Comparison of ENCODE assay signal across 16 mouse cellular contexts in the genomic region with DNA sequence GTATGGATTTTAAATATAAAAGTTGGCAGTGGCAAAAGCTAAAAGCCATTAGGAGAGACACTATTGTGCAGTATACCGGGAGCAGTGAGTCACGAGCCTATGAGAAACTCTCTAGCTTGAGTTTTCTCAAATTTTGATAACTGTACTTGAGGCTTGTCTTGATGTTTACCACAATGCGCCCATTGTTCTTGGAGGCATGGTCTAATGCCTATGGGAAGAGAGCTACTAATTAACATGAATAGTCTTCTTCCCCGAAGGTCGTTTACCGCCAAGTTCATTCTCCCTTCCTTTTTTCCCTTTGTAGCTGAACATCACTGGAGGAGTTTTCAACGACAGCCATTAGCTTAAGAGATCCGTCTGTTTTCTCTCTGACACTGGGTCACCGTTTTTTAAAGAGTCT.
"Had no signal": no experiment of that assay in that cellular context is flagged by ENCODE, and none has a peak within 500 bp of the region (broad histone marks: within the 10 kb centered on the region; RNA-seq: fewer than 3 reads in every experiment).

No protein-coding gene starts in this region.

- H3K9ac ChIP-seq: liver, embryonic 13.5 days; neural tube, embryonic 12.5 days had no signal

- H3K27ac ChIP-seq: liver, embryonic 13.5 days; neural tube, embryonic 12.5 days had no signal

- H3K36me3 ChIP-seq: liver, embryonic 13.5 days; neural tube, embryonic 12.5 days had no signal

- DNase-seq: kidney, adult 18-20 months; kidney, adult 9 months; kidney, postnatal 14 days; kidney, postnatal 4 days; liver, embryonic 13.5 days; lung, adult 2 months; lung, postnatal 14 days; lung, postnatal 4 days; midbrain, embryonic 14.5 days; right cerebral cortex, adult 18-20 months; right cerebral cortex, postnatal 25 days; spleen, adult 18-20 months; thymus, adult 18-20 months; thymus, postnatal 14 days; thymus, postnatal 4 days had no signal

- H3K9me3 ChIP-seq: liver, embryonic 13.5 days; neural tube, embryonic 12.5 days had no signal

- H3K4me1 ChIP-seq: liver, embryonic 13.5 days; neural tube, embryonic 12.5 days had no signal

- H3K4me3 ChIP-seq: liver, embryonic 13.5 days; neural tube, embryonic 12.5 days had no signal
